Mouse (Mus musculus): ENCODE data around the gene Zmiz1.

Gene Zmiz1

GRCm38 (mm10) chr14:25551731-25552130 lies 92.7 kb downstream of the Zmiz1 start:
- ATAC-seq (ENCODE audit: insufficient number of reproducible peaks, low FRiP score, low TSS enrichment), result no peak

- ATAC-seq (ENCODE audit: insufficient number of reproducible peaks, low FRiP score, low TSS enrichment), result no peak
Observed at GRCm38 (mm10) chr14:25553382-25553781, 94.4 kb downstream of the Zmiz1 start.

GRCm38 (mm10) chr14:25554781-25555180 lies 95.8 kb downstream of the Zmiz1 start:
- peak; percentile 28; the same call in 1 of the 2 replicates for ATAC-seq (ENCODE audit: insufficient number of reproducible peaks, low FRiP score, low TSS enrichment)

GRCm38 (mm10) chr14:25555291-25555781 lies 96.4 kb downstream of the Zmiz1 start:
- peak; percentile 36; the same call in 1 of the 2 replicates for ATAC-seq (ENCODE audit: insufficient number of reproducible peaks, low FRiP score, low TSS enrichment)

GRCm38 (mm10) chr14:25555848-25556247 lies 96.9 kb downstream of the Zmiz1 start:
- ATAC-seq (ENCODE audit: insufficient number of reproducible peaks, low FRiP score, low TSS enrichment), result no peak

GRCm38 (mm10) chr14:25557014-25557413 lies 98.0 kb downstream of the Zmiz1 start:
- no peak for ATAC-seq (ENCODE audit: insufficient number of reproducible peaks, low FRiP score, low TSS enrichment)

GRCm38 (mm10) chr14:25558479-25558878 lies 99.5 kb downstream of the Zmiz1 start:
- no peak for ATAC-seq (ENCODE audit: insufficient number of reproducible peaks, low FRiP score, low TSS enrichment)

GRCm38 (mm10) chr14:25559907-25560306 lies 100.9 kb downstream of the Zmiz1 start:
- ATAC-seq (ENCODE audit: insufficient number of reproducible peaks, low FRiP score, low TSS enrichment), result no peak

GRCm38 (mm10) chr14:25560841-25561240 lies 101.9 kb downstream of the Zmiz1 start:
- no peak for ATAC-seq (ENCODE audit: insufficient number of reproducible peaks, low FRiP score, low TSS enrichment)

- ATAC-seq (ENCODE audit: insufficient number of reproducible peaks, low FRiP score, low TSS enrichment), result no peak
Observed at GRCm38 (mm10) chr14:25561716-25562115, 102.7 kb downstream of the Zmiz1 start.

GRCm38 (mm10) chr14:25562447-25562846 lies 103.5 kb downstream of the Zmiz1 start:
- ATAC-seq (ENCODE audit: insufficient number of reproducible peaks, low FRiP score, low TSS enrichment), result no peak

- ATAC-seq (ENCODE audit: insufficient number of reproducible peaks, low FRiP score, low TSS enrichment), result no peak
Observed at GRCm38 (mm10) chr14:25562909-25563308, 103.9 kb downstream of the Zmiz1 start.

- no peak for ATAC-seq (ENCODE audit: insufficient number of reproducible peaks, low FRiP score, low TSS enrichment)
Observed at GRCm38 (mm10) chr14:25564577-25564976, 105.6 kb downstream of the Zmiz1 start.

GRCm38 (mm10) chr14:25565344-25566088 lies 106.5 kb downstream of the Zmiz1 start:
- peak; percentile 83 for ATAC-seq (ENCODE audit: insufficient number of reproducible peaks, low FRiP score, low TSS enrichment)

GRCm38 (mm10) chr14:25567245-25567644 lies 108.3 kb downstream of the Zmiz1 start:
- ATAC-seq (ENCODE audit: insufficient number of reproducible peaks, low FRiP score, low TSS enrichment), result no peak

GRCm38 (mm10) chr14:25567837-25568236 lies 108.9 kb downstream of the Zmiz1 start:
- ATAC-seq (ENCODE audit: insufficient number of reproducible peaks, low FRiP score, low TSS enrichment), result no peak

- ATAC-seq (ENCODE audit: insufficient number of reproducible peaks, low FRiP score, low TSS enrichment), result no peak
Observed at GRCm38 (mm10) chr14:25574047-25574870, 115.3 kb downstream of the Zmiz1 start.

GRCm38 (mm10) chr14:25576642-25577041 lies 117.7 kb downstream of the Zmiz1 start:
- no peak for ATAC-seq (ENCODE audit: insufficient number of reproducible peaks, low FRiP score, low TSS enrichment)

GRCm38 (mm10) chr14:25577431-25577830 lies 118.4 kb downstream of the Zmiz1 start:
- no peak for ATAC-seq (ENCODE audit: insufficient number of reproducible peaks, low FRiP score, low TSS enrichment)

GRCm38 (mm10) chr14:25579597-25579996 lies 120.6 kb downstream of the Zmiz1 start:
- no peak for ATAC-seq (ENCODE audit: insufficient number of reproducible peaks, low FRiP score, low TSS enrichment)

GRCm38 (mm10) chr14:25580397-25580796 lies 121.4 kb downstream of the Zmiz1 start:
- ATAC-seq (ENCODE audit: insufficient number of reproducible peaks, low FRiP score, low TSS enrichment), result no peak

Measured in cerebellum, adult (tissue).